Mouse (Mus musculus) ES-E14 (cell line): ENCODE measurements around the gene Olfm1. TPM values are rescaled to one million over a fixed set of nuclear protein-coding genes. Genes with fewer than 3 reads are reported as not detected.

Source experiments
- DNase-seq: peaks from one replicate; pipeline ENCODE4 v3.0.0-alpha.2; 2013; ENCODE audit warnings: low read depth, low spot score
- H3K27ac ChIP-seq: 2 replicates; pipeline ENCODE4 v1.5.1; 2012; ENCODE audit warnings: low read depth, mild to moderate bottlenecking, low read length, moderate library complexity, mixed read lengths; ENCODE audit not compliant: poor library complexity, insufficient read depth, severe bottlenecking
- H3K36me3 ChIP-seq: 2 replicates; pipeline ENCODE4 v1.6.1; 2012; ENCODE audit warnings: mild to moderate bottlenecking, low read length, moderate library complexity, mixed read lengths; ENCODE audit not compliant: control insufficient read depth, poor library complexity, insufficient read depth, severe bottlenecking
- H3K4me1 ChIP-seq, 2 experiments: fragments of 150-350 bp in 1 of 2; sonication (generic) in 1 of 2; 2 replicates each; pipeline ENCODE4 v1.6.1; 2012; ENCODE audit warnings: low read length in 2 of 2, mild to moderate bottlenecking in 1 of 2, mixed read lengths in 1 of 2; ENCODE audit not compliant: control insufficient read depth in 2 of 2, insufficient read depth in 2 of 2, poor library complexity in 1 of 2
- H3K4me3 ChIP-seq, 2 experiments: fragments of 150-350 bp in 1 of 2; sonication (generic) in 1 of 2; 2 replicates each; pipeline ENCODE4 v1.5.1; 2012; ENCODE audit warnings: low read length in 2 of 2, low read depth in 1 of 2, mild to moderate bottlenecking in 1 of 2, mixed read lengths in 1 of 2; ENCODE audit not compliant: insufficient read depth in 1 of 2, poor library complexity in 1 of 2, severe bottlenecking in 1 of 2
- H3K9ac ChIP-seq: 2 replicates; pipeline ENCODE4 v1.6.1; 2012; ENCODE audit warnings: low read depth, mild to moderate bottlenecking, low read length, mixed read lengths; ENCODE audit not compliant: poor library complexity, insufficient read depth, severe bottlenecking
- H3K9me3 ChIP-seq: fragments of 150-350 bp; sonication (generic); 2 replicates; pipeline ENCODE4 v1.6.1; 2012; ENCODE audit warnings: low read depth, mild to moderate bottlenecking, low read length; ENCODE audit not compliant: control insufficient read depth, insufficient read depth
- CHD2 ChIP-seq: IDR thresholded peaks from 2 replicates; pipeline ENCODE4 v1.6.1; 2014; ENCODE audit warnings: mild to moderate bottlenecking, low read depth, low read length, inconsistent platforms
- HCFC1 ChIP-seq: IDR thresholded peaks from 2 replicates; pipeline ENCODE4 v1.6.1; 2012; ENCODE audit warnings: low read length, inconsistent platforms, borderline replicate concordance; ENCODE audit not compliant: insufficient read depth
- MAFK ChIP-seq: IDR thresholded peaks from 2 replicates; pipeline ENCODE4 v1.6.1; 2014; ENCODE audit warnings: mild to moderate bottlenecking, low read depth, low read length, inconsistent platforms; ENCODE audit not compliant: insufficient read depth
- ZC3H11A ChIP-seq: IDR thresholded peaks from 2 replicates; pipeline ENCODE4 v1.6.1; 2012; ENCODE audit warnings: low read depth, mild to moderate bottlenecking, inconsistent platforms, low read length, borderline replicate concordance
- ZNF384 ChIP-seq: IDR thresholded peaks from 2 replicates; pipeline ENCODE4 v1.6.1; 2012; ENCODE audit warnings: low read depth, low read length, inconsistent platforms
- in situ Hi-C, 2 experiments: fragments of 600-800 bp; cut with MboI; formaldehyde crosslinking; loops; one replicate each; pipeline ENCODE4 v1.15.1; 2025; ENCODE audit warnings: low sequenced_read_pairs in 2 of 2, inconsistent platforms in 1 of 2; ENCODE audit not compliant: unreplicated experiment in 2 of 2
- total RNA-seq: library from RNA; depleted of rRNA; stranded (reverse); fragments of 300-350 nt; gene quantifications from 2 replicates; pipeline ENCODE4 v1.2.3, GENCODE M21; 2012

Olfm1 gene
- total RNA-seq, 1 experiment = 3.4 TPM

GRCm38 (mm10) chr2:28225906-28226305 lies 33.1 kb downstream of the Olfm1 start:
- Histone ChIP-seq H3K9ac (no peak overlapping the region), H3K4me1 (no peaks in the 10 kb centered on the region), H3K27ac (no peak overlapping the region), H3K36me3 (peaks cover 3% of the 10 kb centered on the region; the same call in 1 of the 2 replicates), H3K4me3 (no peak overlapping the region), H3K9me3 (no peaks in the 10 kb centered on the region)
- no peak for DNase-seq
- TF ChIP-seq CHD2 (no peak), ZC3H11A (no peak)
- in situ Hi-C loops = no loop called here

- Histone ChIP-seq H3K36me3 (peaks cover 3% of the 10 kb centered on the region; the same call in 1 of the 2 replicates), H3K27ac (no peak overlapping the region), H3K9ac (no peak overlapping the region), H3K4me1 (no peaks in the 10 kb centered on the region), H3K4me3 (no peak overlapping the region), H3K9me3 (no peaks in the 10 kb centered on the region)
- in situ Hi-C loops = no loop called here
- no peak for DNase-seq
- TF ChIP-seq HCFC1 (no peak), ZNF384 (no peak), ZC3H11A (no peak), CHD2 (no peak), MAFK (no peak)
Observed at GRCm38 (mm10) chr2:28226971-28227370, 34.2 kb downstream of the Olfm1 start.

GRCm38 (mm10) chr2:28227589-28228191 lies 34.9 kb downstream of the Olfm1 start:
- H3K27ac ChIP-seq = no peak overlapping the region
- in situ Hi-C loops = no loop called here
- TF ChIP-seq CHD2 = no peak
- TF ChIP-seq ZC3H11A = no peak
- TF ChIP-seq ZNF384 = no peak
- TF ChIP-seq HCFC1 = no peak
- no peak for TF ChIP-seq MAFK

GRCm38 (mm10) chr2:28228364-28228763 lies 35.6 kb downstream of the Olfm1 start:
- H3K27ac ChIP-seq = no peak overlapping the region
- H3K9me3 ChIP-seq = no peaks in the 10 kb centered on the region
- no peak for TF ChIP-seq CHD2
- TF ChIP-seq HCFC1 = no peak
- TF ChIP-seq ZNF384 = no peak
- no peak for TF ChIP-seq ZC3H11A
- no peak for TF ChIP-seq MAFK
- DNase-seq = no peak
- H3K4me3 ChIP-seq = no peak overlapping the region
- H3K9ac ChIP-seq = no peak overlapping the region
- peaks cover 3% of the 10 kb centered on the region; the same call in 1 of the 2 replicates for H3K36me3 ChIP-seq
- no peaks in the 10 kb centered on the region for H3K4me1 ChIP-seq
- in situ Hi-C loops = no loop called here

More at GRCm38 (mm10) chr2:28227589-28228191, 34.9 kb downstream of the Olfm1 start:
- H3K9ac ChIP-seq = no peak overlapping the region
- no peaks in the 10 kb centered on the region for H3K4me1 ChIP-seq
- H3K4me3 ChIP-seq = no peak overlapping the region
- no peak for DNase-seq
- H3K9me3 ChIP-seq = no peaks in the 10 kb centered on the region
- H3K36me3 ChIP-seq = peaks cover 3% of the 10 kb centered on the region; the same call in 1 of the 2 replicates

- TF ChIP-seq MAFK (no peak), HCFC1 (no peak), ZC3H11A (no peak), CHD2 (no peak), ZNF384 (no peak)
- in situ Hi-C loops = no loop called here
- Histone ChIP-seq H3K4me3 (no peak overlapping the region), H3K4me1 (no peaks in the 10 kb centered on the region), H3K9me3 (no peaks in the 10 kb centered on the region), H3K27ac (no peak overlapping the region), H3K9ac (no peak overlapping the region), H3K36me3 (no peaks in the 10 kb centered on the region)
- no peak for DNase-seq
Observed at GRCm38 (mm10) chr2:28235129-28235528, 42.3 kb downstream of the Olfm1 start.
